Mouse (Mus musculus): ENCODE measurements around the gene Dhcr7. TPM values are rescaled to one million over a fixed set of nuclear protein-coding genes. Genes with fewer than 3 reads are reported as not detected.

Dhcr7 gene
- polyA plus RNA-seq, 1 experiment = 70.7 TPM

GRCm38 (mm10) chr7:143826985-143827384 lies 4.0 kb downstream of the Dhcr7 start:
- Histone ChIP-seq H3K4me1 (ENCODE audit: control insufficient read depth, insufficient read depth, low read length) (peaks cover 6% of the 10 kb centered on the region; the same call in 1 of the 2 replicates), H3K27me3 (ENCODE audit: control insufficient read depth, insufficient read depth, low read length) (no peaks in the 10 kb centered on the region), H3K27ac (ENCODE audit: insufficient read depth, low read length) (no peak overlapping the region), H3K4me3 (replicated peaks; ENCODE audit: insufficient read depth, low read depth, low read length) (no peak overlapping the region)
- no peak for DNase-seq
- 90% methylated on average over 2 of the region's 2 CpGs for WGBS
- TF ChIP-seq CTCF (IDR thresholded peaks at IDR 0.05; ENCODE audit: borderline replicate concordance, insufficient read depth, low read depth, low read length) = no peak
- TF ChIP-seq POLR2A (IDR thresholded peaks at IDR 0.05; ENCODE audit: borderline replicate concordance, insufficient read depth, low read length) = no peak

- Histone ChIP-seq H3K27me3 (ENCODE audit: control insufficient read depth, insufficient read depth, low read length) (no peaks in the 10 kb centered on the region), H3K4me3 (replicated peaks; ENCODE audit: insufficient read depth, low read depth, low read length) (peak overlapping the region; percentile 78), H3K27ac (ENCODE audit: insufficient read depth, low read length) (peak overlapping the region; percentile 43; the same call in 1 of the 2 replicates), H3K4me1 (ENCODE audit: control insufficient read depth, insufficient read depth, low read length) (peaks cover 5% of the 10 kb centered on the region; the same call in 1 of the 2 replicates)
- TF ChIP-seq CTCF (IDR thresholded peaks at IDR 0.05; ENCODE audit: borderline replicate concordance, insufficient read depth, low read depth, low read length) = peak; percentile 79
- TF ChIP-seq POLR2A (IDR thresholded peaks at IDR 0.05; ENCODE audit: borderline replicate concordance, insufficient read depth, low read length) = peak; percentile 80
- under 1% methylated on average over 37 of the region's 37 CpGs for WGBS
- DNase-seq = peak; percentile 95 to 98
Observed at GRCm38 (mm10) chr7:143829504-143830331, 6.8 kb downstream of the Dhcr7 start.

GRCm38 (mm10) chr7:143830399-143830798 lies 7.5 kb downstream of the Dhcr7 start:
- H3K4me1 ChIP-seq (ENCODE audit: control insufficient read depth, insufficient read depth, low read length) = peaks cover 10% of the 10 kb centered on the region; the same call in 1 of the 2 replicates
- 2% methylated on average over 6 of the region's 6 CpGs for WGBS
- H3K27me3 ChIP-seq (ENCODE audit: control insufficient read depth, insufficient read depth, low read length) = no peaks in the 10 kb centered on the region
- peak overlapping the region; percentile 78 for H3K4me3 ChIP-seq (replicated peaks; ENCODE audit: insufficient read depth, low read depth, low read length)
- DNase-seq = no peak
- no peak for TF ChIP-seq CTCF (IDR thresholded peaks at IDR 0.05; ENCODE audit: borderline replicate concordance, insufficient read depth, low read depth, low read length)
- no peak for TF ChIP-seq POLR2A (IDR thresholded peaks at IDR 0.05; ENCODE audit: borderline replicate concordance, insufficient read depth, low read length)
- H3K27ac ChIP-seq (ENCODE audit: insufficient read depth, low read length) = peak overlapping the region; percentile 23; the same call in 1 of the 2 replicates

- no peak overlapping the region for H3K27ac ChIP-seq (ENCODE audit: insufficient read depth, low read length)
- TF ChIP-seq POLR2A (IDR thresholded peaks at IDR 0.05; ENCODE audit: borderline replicate concordance, insufficient read depth, low read length) (no peak), CTCF (IDR thresholded peaks at IDR 0.05; ENCODE audit: borderline replicate concordance, insufficient read depth, low read depth, low read length) (no peak)
- DNase-seq = no peak
- no peak overlapping the region for H3K4me3 ChIP-seq (replicated peaks; ENCODE audit: insufficient read depth, low read depth, low read length)
- 67% methylated on average over 8 of the region's 8 CpGs for WGBS
- no peaks in the 10 kb centered on the region for H3K27me3 ChIP-seq (ENCODE audit: control insufficient read depth, insufficient read depth, low read length)
- peaks cover 13% of the 10 kb centered on the region; the same call in 1 of the 2 replicates for H3K4me1 ChIP-seq (ENCODE audit: control insufficient read depth, insufficient read depth, low read length)
Observed at GRCm38 (mm10) chr7:143832196-143832595, 9.3 kb downstream of the Dhcr7 start.

GRCm38 (mm10) chr7:143832611-143833010 lies 9.7 kb downstream of the Dhcr7 start:
- Histone ChIP-seq H3K27me3 (ENCODE audit: control insufficient read depth, insufficient read depth, low read length) (no peaks in the 10 kb centered on the region), H3K27ac (ENCODE audit: insufficient read depth, low read length) (no peak overlapping the region), H3K4me3 (replicated peaks; ENCODE audit: insufficient read depth, low read depth, low read length) (no peak overlapping the region), H3K4me1 (ENCODE audit: control insufficient read depth, insufficient read depth, low read length) (peaks cover 13% of the 10 kb centered on the region; the same call in 1 of the 2 replicates)
- no peak for DNase-seq
- WGBS = 97% methylated on average over 2 of the region's 2 CpGs
- TF ChIP-seq POLR2A (IDR thresholded peaks at IDR 0.05; ENCODE audit: borderline replicate concordance, insufficient read depth, low read length) = no peak
- no peak for TF ChIP-seq CTCF (IDR thresholded peaks at IDR 0.05; ENCODE audit: borderline replicate concordance, insufficient read depth, low read depth, low read length)

GRCm38 (mm10) chr7:143833581-143834190 lies 10.7 kb downstream of the Dhcr7 start:
- H3K27me3 ChIP-seq (ENCODE audit: control insufficient read depth, insufficient read depth, low read length) = no peaks in the 10 kb centered on the region
- no peak overlapping the region for H3K27ac ChIP-seq (ENCODE audit: insufficient read depth, low read length)
- H3K4me3 ChIP-seq (replicated peaks; ENCODE audit: insufficient read depth, low read depth, low read length) = no peak overlapping the region
- peaks cover 13% of the 10 kb centered on the region; the same call in 1 of the 2 replicates for H3K4me1 ChIP-seq (ENCODE audit: control insufficient read depth, insufficient read depth, low read length)
- DNase-seq = no peak
- TF ChIP-seq POLR2A (IDR thresholded peaks at IDR 0.05; ENCODE audit: borderline replicate concordance, insufficient read depth, low read length) = no peak
- no peak for TF ChIP-seq CTCF (IDR thresholded peaks at IDR 0.05; ENCODE audit: borderline replicate concordance, insufficient read depth, low read depth, low read length)
- WGBS = 82% methylated on average over 6 of the region's 6 CpGs

GRCm38 (mm10) chr7:143834316-143834715 lies 11.4 kb downstream of the Dhcr7 start:
- TF ChIP-seq POLR2A (IDR thresholded peaks at IDR 0.05; ENCODE audit: borderline replicate concordance, insufficient read depth, low read length) (no peak), CTCF (IDR thresholded peaks at IDR 0.05; ENCODE audit: borderline replicate concordance, insufficient read depth, low read depth, low read length) (no peak)
- Histone ChIP-seq H3K27me3 (ENCODE audit: control insufficient read depth, insufficient read depth, low read length) (no peaks in the 10 kb centered on the region), H3K4me1 (ENCODE audit: control insufficient read depth, insufficient read depth, low read length) (peaks cover 10% of the 10 kb centered on the region; the same call in 1 of the 2 replicates), H3K4me3 (replicated peaks; ENCODE audit: insufficient read depth, low read depth, low read length) (no peak overlapping the region), H3K27ac (ENCODE audit: insufficient read depth, low read length) (no peak overlapping the region)
- DNase-seq = no peak
- 91% methylated on average over 2 of the region's 2 CpGs for WGBS

Measured in cerebellum, adult 2 months (tissue).